Mouse (Mus musculus): Measurements from ENCODE around the gene Calcb.

DNA sequence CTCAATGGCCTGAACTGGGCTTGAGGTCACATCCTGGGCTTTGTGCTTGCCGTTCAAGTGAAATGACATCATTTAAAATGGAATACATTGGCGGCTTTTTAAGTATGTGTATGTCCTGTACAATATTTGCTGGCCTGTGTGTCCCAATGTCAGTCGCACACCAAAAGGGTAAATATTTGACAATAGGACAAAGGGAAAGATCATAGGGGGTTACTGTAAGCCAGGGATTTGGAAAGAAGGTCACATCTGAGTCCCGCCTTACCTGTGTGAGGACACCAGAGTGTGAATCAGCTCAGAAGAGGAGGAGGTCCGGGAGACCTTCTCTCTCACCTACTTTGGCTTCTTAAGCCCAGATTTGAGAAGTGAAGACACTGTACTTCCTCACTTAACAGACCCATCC, 50.1 kb downstream of the Calcb start:
- TF ChIP-seq CTCF (IDR thresholded peaks at IDR 0.05; ENCODE audit: insufficient read depth, low read depth, low read length) (no peak), POLR2A (IDR thresholded peaks at IDR 0.05; ENCODE audit: insufficient read depth, low read depth, low read length) (no peak)
